Mouse (Mus musculus): Measurements from ENCODE around the gene Klhl29. TPM values are rescaled to one million over a fixed set of nuclear protein-coding genes. Genes with fewer than 3 reads are reported as not detected.

Gene Klhl29
- 1.6 and 2.6 TPM in 2 replicates for polyA plus RNA-seq (2012; rRNA removed)

GRCm38 (mm10) chr12:5375616-5376461, at the start of gene Klhl29:
Klhl29 (minus strand) TSS chr12:5375682.

